Mouse (Mus musculus) naive thymus-derived CD4-positive, alpha-beta T cell, adult 2 months (primary cell): ENCODE data around the gene Fam120a.

Experiments
- DNase-seq: peaks from one replicate; pipeline ENCODE4 v3.0.0-alpha.2; 2011; ENCODE audit warnings: low read depth

Fam120a gene

DNA sequence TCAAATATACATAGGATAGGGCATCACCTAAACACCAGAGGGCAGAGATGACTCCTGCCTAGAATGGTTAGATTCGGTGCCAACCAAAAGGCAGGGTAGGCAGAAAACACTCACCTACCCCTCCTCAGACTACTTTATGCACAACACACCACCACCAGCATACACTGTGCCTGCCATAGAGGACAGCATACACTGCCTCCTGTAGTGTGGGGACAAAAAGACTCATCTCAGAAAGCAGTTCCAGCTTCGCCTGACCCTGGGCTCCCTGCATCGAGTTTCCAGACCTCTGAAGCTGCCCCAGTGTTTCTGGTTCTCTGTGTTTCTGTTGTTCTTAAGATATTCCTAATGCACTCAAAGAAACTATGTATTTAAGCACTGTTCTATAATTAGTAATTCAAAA lies 54.7 kb downstream of the Fam120a start:
- DNase-seq = no peak

DNA sequence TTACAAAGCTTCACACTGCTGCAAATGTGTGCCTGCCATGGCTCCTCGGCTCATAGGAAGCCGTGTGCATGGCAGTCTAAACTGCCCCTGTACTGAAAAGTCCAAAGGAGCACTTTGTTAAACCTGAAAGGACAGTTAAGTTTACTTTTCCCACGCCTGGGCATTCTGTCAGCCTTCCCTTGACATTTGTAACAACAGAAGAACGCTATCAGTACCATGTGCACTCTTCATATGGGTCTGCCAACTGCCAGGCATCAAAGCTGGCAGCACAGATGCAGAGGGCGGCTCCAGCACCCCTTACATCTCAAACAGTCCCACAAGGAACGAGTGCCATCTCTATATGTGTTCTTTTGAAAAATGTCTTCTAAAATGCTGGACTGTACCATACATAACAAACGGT lies 56.4 kb downstream of the Fam120a start:
- no peak for DNase-seq

DNA sequence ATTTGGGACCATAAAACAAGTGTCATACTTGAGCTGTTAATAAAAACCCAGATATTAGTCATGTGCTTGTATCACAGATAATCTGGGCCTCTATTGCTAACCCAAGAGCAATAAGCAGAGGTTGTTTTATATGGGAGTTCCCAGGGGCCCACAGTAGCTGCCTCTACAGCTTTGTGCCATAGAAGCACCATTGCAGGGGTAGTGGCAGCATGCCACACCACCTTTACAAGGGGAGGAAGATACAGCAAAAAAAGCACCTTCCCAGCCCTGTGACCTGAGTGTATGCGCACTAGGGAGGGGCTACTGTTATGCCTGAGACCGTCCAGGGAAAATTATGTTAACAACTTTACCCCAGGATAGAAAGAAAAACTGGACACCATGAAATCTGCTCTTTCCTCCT lies 62.4 kb downstream of the Fam120a start:
- no peak for DNase-seq

DNA sequence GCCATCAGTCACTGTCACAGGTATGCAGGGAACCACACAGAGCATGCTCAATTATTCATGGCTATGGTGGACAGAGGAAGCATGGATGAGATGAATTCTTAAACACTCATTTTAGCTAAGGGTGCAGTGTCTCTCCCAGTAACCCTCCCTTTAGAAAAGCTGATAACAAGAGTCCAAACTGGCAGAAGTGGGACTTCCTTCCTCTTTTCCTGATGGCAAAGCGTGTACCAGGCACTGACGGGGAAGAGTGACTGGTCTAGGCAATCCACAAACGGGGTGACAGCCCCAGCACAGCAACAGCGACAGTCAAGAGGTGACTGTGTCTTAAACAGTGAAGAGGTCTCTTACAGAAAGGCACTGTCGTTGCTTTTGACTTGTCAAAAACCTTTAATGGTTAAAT lies 72.4 kb downstream of the Fam120a start:
- no peak for DNase-seq

DNA sequence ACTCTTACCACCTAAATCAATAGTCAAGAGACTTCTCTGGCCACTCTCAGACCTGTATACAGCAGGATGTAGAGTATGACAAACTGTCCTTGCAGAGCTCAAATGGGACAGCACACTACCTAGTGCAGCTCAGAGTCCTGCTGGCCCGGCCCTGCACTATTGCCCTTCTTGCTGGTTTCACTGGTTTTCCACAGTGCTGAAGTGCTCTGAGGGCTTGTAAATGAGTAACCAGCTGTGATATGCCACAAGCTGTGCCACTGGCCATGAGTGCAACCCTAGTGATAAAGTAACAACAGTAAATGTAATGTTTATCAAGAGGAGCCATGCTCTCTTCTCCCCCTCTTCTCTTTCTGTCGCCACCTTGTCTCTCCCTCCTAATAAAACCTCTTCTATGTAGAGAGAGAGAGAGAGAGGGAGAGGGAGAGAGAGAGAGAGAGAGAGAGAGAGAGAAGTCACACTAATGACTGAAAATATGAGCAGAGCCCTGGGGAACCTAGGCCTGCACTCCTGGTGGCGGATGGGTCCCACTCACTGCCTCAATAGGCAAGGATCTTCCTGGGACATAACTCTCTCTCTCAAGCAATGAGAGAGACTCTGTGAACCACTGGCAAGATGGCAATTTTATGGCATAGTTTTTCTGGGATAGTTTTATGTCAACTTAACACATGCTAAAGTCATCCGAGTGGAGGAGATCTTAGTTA lies 77.4 kb downstream of the Fam120a start:
- DNase-seq = no peak

DNA sequence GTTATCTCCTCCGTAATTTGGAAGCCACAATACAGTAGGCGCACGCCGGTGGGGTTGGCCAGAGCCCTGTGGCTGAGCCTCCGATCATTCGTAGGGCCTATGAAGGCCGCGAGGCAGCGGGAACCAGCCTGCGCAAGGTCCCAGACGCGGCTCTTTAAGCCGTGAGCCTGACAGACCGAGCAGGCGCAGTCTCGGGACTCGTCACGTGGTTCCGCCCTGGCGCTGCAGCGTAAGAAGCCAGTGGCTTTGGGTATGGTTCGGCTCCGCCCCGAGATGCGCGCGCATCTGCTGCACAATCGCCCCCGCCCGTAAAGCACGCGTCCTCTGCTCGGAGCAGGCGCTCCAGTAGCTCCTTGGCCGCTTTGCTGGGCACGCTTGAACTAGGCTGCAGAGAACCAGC lies 89.3 kb downstream of the Fam120a start:
- DNase-seq = peak; percentile 99

DNA sequence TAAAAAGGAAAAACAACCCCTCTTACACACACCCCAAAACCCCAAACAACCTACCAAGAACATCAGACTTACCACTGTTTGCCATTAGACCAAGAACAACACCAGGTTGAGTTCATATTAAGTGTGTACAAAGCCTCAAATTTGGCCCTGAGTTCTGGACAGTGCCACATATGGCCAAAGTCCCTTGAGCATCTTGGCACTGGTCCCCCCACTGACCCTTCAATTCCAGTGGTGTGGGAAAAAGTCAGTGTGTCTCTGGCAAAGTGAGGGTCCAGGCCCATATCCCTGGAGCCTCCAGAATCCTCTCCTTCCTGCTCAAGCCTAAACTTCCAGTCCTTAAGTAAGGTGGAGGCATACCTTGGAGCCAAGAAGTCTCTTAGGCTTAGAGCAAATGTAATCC lies 90.0 kb downstream of the Fam120a start:
- no peak for DNase-seq

DNA sequence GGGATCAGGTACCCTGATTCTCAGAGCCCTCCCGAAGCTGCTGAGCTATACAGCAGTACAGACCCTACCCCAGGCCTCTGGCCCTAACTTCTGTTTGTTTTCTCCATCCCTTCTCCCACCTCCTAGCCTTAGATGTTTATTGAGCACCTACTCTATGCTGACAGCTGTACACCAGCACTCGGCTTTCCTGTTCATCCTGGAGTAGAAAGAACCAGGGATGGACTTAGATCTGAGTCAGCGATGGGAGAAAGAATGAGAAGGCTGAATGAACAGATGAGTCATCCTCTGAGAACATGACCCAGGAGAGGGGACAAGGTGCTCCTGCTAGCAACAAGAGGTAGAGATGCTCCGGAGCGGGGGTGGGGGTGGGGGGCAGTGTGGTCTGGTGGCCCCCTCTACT lies 95.1 kb downstream of the Fam120a start:
- DNase-seq = no peak

DNA sequence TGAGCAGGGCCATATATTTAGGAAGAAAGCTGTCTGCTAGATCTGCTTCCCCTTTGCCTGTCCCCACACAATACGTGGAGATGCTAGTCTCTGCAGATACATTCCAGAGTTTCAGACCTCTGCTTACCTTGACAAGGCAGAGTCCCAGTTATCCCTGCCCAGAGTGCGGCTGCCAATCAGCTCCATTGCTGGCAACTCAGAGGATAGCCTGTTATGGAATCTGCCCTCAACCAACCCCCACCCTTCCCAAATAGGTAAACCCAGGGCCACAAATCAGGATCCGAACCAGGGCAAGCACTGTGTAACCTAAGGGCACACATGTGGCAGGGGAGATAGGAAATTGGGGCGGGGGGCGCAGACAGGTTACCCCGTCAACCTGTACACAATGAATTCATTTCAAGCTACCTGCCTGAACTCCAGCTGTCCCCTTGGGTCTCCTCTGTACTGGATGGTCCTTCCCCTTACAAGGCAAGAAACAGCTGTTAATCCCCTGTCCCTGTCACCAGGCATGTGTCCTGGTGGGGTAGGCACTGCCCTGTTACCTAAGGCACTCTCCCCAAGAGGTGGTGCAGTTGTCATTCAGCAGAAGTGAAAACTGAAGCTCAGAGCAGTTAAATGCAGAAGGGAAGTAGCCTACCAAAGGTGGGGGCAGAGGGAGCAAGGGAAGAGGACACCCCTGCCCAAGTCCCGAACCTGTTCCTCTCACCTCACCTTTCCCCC lies 95.8 kb downstream of the Fam120a start:
- peak; percentile 50 for DNase-seq

DNA sequence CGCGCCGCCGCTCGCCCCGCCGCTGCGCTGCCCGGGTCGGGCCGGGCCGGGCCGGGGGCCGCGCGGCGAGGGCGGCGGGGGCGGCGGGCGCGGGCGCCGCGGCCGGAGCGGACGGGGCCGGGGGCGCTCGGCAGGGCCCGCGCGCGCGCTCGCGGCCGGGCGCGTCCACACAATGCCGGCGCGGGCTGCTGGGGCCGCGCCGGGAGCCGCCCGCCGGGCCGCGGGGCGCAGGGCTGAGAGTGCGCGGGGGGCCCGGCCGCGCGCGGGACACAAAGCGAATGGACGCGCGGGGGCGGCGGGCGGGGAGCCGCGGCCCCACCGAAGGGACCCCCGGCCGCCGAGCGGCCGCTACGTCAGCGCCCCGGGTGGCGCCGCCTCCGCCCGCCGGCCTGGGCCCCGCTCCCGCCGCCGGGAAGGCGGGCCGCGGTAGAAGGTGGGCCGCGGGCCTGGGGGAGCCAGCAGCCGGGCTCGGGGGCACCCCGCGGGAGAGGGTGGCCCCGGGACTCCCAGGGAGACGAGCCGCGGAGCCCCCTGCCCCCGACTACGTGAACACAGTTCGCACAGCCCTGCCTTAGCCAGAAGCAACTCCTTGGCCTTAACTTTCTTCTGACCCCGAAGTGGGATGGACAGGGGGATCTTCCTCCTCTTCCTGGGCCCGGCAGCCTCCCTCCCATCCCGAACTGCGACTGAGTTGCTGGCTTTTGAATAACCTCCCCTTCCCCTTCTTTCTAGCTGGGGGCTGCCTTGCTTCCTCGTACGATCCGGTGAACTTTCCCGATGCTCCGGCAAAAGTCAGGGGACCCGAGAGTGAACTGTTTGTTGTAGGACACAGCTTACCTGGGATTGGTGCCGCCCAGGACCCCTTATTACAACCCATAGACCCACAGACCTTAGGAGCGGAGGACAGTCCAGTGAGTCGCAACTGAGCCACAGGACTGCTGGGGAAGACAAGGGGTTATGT lies 96.8 kb downstream of the Fam120a start, which contains the start of gene Phf2:
Gene Phf2 (minus strand): TSS at position 349 of the 961 bp plus-strand sequence.
- DNase-seq = peak; percentile 60

DNA sequence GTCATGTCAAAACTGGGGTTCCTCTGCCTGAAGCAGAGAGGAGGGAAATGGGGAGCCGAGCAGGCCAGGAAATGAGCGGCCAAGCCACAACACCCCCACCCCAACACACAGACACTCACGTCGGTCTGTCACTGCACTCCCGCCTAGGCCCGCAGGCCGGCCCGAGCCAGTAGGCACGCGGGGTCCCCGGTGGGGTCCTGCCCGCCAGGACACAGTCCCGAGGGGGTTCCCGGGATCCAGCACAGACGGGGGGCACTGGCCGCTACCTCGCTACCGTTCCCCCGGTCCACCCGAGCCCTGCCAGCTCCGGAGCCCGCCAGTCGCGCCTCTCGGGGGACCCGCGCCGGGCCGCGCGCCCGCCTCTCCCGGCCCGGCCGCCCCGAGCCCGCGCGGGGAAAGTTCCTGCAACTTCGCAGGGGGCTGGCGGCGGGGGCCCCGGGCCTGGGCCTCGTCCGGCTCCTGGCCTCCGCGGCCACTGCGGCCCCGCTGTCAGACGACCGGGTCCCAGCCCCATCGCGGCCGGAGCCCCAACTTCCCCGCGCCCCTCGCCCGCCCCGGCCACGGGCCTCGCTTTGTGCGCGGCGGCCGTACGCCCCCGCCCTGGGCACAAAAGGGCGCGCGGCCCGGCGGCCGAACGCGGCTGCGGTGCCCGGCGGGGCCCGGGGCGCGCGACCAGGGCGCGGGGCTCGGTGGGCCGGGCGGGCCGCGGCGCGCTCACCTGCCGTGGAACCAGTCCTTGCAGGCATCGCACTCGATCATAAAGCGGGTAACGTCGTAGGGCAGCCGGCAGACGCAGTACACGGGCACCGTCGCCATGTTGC lies 97.7 kb downstream of the Fam120a start:
- DNase-seq = peak; percentile 76

DNA sequence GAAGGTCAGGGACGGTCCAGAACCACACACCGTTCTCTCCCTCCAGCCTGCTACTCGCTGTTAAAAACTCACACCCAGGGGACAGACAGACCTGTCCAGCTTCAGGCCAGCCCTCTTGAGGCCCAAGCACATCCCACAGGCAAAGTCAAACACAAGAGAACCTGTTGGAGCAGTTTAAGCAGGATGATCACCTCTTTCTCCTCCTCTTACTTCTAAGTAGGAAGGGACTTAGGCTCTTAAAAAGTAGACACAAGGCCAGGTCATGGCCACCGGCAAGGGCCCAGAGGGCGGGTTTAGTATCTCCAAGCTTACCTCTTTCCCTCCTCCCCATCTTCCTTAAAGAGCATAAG lies 98.2 kb downstream of the Fam120a start:
- DNase-seq = no peak

DNA sequence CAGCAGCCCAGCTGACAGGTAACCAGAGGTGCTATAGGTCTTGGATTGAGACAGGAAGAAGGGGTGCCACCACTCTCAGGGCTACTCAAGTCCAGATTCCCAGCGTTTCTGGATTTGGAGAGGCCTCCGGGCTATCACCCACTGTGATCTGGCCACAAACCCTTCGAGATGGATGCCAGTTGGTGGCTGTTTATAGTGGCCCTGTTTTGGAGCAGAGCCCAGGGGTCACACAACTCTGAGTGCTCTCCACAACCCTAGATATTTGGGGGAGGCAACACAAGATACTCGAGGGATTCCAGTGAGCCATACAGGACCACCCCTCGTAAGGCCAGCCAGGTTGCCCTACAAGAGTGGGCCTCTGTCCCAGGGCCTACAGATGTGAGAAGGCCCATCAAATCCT lies 98.7 kb downstream of the Fam120a start:
- DNase-seq = peak; percentile 45

DNA sequence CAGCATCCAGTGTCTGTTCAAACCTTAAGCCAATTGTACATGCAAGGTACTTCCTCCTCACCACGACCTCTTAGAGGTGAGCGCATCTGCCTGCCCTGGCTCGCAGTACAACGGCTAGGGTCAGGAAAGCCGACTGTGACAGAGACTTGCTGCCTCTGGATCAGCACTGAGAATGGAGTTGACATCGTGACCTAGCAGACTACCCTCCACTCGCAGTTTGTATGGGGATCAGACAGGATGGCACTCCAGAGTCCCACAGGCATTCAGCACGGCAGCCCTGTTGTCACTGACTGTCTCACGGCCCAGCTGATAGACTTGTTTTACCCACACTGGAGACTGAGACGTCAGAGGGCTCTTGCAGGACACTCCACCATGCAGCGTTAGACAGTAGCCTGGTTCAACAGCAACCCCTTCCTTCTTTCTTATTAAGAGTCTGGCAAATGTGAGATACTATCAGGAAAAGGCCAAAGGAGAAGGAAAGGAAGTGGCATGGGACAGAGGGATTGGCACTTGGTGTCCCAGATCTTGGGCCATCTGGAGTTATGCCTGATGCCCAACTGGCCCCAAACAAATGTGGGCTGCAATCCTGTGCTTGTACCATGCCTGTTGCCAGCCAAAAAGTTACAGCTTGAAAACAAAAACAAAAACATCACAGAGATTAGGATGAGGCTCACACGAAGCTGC lies 103.0 kb downstream of the Fam120a start:
- DNase-seq = no peak

DNA sequence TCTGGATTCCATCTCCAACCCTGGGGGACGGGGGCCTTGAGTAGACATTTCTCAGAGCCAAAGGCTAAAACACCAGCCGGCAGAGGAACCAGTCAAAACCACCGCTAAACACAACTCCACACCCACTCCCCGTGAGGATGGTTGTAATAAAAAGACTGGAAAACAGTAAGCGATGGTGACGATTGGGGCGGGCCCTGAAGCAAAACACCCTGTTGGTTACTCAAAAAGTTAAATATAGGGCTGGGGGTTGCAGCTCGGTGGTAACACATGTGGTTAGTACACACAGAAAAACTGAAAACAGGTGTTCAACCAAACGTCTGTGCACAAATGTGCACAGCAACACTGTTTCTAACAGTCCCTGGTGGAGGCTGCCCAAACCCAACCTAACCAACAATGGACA lies 104.3 kb downstream of the Fam120a start:
- peak; percentile 59 for DNase-seq

DNA sequence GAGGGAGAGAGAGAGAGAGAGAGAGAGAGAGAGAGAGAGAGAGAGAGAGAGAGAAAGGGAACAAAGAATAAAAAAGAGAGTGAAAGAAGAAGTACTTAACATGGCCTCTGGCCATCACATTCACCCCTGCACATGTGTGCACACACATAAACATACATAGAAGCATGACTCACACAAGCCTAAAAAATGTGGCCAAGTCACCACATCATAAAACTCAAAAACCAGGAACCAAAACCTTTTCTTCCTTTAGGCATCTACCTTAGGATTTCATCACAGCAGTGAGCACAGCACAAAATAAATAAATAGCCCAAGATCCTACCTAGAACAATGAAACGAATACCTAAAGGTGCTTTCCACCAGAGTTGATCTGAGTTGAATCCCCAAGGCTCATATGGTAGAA lies 105.9 kb downstream of the Fam120a start:
- DNase-seq = no peak

DNA sequence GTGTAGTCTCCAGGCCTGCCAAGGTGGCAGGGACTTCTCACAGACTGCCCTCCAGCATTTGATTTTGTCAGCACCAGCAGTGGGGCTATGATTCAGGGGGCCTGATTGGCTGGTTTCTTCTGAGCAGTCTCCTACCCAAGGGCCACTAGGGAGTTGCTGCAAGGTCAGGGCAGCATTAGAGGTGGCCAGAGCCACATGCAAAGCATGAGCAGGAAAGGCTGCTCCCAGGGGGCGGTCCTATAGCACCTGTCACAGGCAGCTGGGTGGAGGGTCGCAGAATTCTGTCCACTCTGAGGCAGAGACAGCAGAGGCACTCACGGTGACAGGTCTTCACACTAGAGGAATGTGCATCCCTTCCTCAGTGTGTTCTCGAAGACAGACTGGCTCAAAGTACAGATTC lies 109.0 kb downstream of the Fam120a start:
- DNase-seq = no peak

DNA sequence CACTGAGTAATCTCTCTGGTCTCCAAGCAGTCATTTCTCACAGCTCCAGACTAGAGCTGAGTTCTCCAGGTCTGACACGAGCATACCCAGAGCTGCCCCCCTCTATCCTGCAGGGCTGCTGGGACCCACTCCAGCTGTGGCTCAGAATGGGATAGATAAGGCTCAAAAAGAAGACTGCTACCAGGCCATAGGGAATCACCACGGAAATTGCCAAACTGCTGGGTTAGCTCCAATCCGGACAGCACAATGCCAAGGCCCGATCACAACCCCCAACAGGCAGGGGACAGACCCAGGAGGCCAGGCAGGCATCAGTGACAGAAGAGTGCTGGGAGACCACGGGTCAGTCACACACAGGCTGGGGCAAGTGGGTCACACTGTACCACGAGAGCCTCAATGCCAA lies 109.8 kb downstream of the Fam120a start:
- no peak for DNase-seq

DNA sequence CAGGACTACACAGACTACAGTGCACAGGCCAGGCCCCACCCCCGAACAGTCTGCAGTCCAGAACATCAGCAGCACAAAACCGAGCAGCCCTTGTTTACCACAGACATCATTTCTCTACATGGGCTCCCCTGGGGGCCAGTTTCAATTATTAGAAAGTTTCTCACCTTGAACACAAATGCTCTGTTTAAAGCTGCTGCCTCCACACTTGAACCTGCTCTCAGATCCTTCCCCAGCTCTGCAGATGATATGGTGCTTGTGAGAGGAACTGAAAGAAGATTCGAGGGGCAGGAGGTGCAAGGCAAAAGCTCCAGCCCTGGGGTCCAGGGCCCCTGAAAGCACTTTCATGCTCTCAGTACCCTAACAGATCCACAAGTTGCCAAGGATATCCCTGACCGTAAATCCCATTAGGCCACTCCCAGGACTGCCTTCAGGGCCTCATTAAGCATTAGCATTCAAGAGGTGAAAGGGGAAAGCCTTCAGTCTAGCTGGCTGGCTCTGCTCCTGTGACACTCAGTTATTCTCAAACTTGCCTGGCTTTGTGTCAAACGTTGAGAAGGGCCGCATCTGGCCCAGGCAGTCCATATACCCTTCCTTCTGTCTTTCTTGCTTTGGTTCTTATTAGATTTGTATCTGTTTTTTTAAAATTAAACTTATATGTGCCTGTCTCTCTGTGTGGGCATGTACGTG lies 110.4 kb downstream of the Fam120a start:
- no peak for DNase-seq

DNA sequence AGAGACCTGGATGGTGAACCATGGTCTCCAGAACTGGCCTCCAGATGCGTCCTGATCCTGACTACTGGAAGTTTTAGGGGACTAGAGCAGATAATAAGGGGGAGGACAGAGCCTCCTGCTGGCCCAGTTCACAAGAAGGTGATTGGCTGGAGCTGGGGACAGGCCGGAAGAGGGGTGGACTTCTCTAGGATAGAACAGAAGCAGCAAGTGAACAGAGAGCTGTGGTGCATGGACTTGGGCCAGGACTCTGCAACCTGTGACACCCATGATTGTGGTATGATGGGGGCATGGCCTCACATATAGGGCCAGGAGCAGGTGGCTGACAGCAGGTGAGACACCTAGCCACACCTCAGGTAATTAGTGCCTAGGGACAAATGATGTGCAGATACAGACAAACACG lies 113.9 kb downstream of the Fam120a start:
- no peak for DNase-seq

DNA sequence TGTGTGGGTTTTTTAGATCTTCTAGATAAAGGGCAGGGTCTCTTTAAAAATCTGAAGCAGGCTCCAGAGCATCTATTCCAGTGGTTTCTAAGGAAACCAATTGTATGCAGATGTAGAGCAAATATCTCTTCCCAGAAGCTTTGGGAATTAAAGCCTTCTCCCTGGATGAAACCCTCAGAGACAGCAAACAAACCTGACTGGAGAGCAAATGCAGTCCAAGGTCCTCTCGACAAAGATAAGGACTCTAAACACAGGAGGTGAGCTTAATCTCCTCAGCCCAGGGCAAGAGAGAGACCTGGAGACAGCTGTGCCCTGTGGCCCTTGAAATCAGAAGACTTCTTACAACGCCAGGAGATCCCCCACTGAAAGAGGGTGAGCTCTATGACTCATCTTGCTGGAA lies 114.3 kb downstream of the Fam120a start:
- DNase-seq = no peak
